Mouse (Mus musculus) ES-CJ7 (cell line): ENCODE data around the gene 1700012P22Rik.
A peak's percentile ranks its signal among the peaks of the same experiment; 100 is the strongest.

Experiments used
- DNase-seq: peaks from one replicate; pipeline ENCODE4 v3.0.0; 2011; ENCODE audit warnings: low read depth, low spot score

The 1700012P22Rik gene

DNA sequence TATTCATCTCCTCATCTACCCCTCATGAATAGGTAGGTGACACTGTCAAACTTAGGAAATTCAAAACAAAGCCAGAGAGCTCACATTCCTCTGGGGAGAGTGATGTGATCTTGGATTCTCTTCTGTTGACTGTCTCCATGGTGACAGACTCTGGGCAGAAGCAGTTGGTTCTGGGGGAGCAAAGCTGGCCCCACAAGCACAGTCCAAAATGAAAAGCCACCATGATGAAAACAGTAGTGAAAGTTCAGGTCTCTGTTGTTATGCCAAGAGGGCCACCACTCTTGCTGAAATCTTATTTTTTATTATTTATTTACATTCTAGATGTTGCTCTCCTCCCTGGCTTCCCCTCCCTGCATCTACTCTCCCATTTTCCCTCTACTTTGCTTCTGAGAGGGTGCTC, at the start of gene 1700012P22Rik:
Gene 1700012P22Rik (minus strand): TSS at position 101 of the 400 bp plus-strand sequence.
- no peak for DNase-seq

GRCm38 (mm10) chr4:144468091-144468490, 29.5 kb upstream of the 1700012P22Rik start:
- DNase-seq, result no peak

DNA sequence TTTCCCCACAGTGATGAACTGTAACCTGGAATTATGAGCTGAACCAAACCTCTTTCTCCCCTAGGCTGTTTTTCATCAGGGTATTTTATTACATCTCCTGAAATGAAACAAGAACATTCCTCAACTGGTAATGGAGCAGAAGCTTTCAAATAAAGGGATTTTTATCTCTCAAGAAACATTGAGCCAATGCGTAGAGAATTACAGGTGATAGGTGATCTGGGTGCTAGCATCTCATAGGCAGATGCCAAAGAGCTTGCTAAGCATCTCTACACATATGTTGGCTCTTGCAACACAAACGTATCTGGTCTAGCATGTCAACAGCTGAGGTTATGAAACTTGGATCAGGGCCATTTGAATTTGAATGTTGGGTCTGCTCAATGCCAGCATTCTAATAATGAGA, 26.6 kb upstream of the 1700012P22Rik start:
- DNase-seq, result no peak

- DNase-seq, result no peak
Observed at GRCm38 (mm10) chr4:144463656-144464055, 25.1 kb upstream of the 1700012P22Rik start, which contains the start of gene Aadacl3. Gene Aadacl3, minus strand, starts transcription at chr4:144463756.

- no peak for DNase-seq
Observed at GRCm38 (mm10) chr4:144453217-144453616, 14.6 kb upstream of the 1700012P22Rik start, which contains the start of gene Gm9944. Gene Gm9944, minus strand, starts transcription at chr4:144453317.

DNA sequence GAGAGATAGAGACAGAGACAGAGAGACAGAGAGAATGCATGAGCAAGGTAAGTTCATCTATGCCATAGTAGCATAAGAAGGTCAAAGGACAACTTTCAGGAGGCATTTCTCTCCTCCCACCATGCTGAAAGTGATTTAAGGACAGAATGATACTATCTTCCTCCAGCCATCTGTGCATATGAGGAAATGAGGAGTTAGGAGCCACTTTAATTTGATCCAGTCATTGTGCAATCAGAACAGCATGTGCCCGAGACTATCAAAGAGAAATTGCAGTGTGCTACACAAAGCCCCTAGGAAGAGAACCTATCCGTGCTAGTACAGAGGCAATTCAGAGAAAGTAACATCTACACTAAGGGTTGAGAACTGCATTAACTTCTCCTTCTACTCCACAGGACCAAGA, 10.0 kb upstream of the 1700012P22Rik start:
- DNase-seq, result no peak

DNA sequence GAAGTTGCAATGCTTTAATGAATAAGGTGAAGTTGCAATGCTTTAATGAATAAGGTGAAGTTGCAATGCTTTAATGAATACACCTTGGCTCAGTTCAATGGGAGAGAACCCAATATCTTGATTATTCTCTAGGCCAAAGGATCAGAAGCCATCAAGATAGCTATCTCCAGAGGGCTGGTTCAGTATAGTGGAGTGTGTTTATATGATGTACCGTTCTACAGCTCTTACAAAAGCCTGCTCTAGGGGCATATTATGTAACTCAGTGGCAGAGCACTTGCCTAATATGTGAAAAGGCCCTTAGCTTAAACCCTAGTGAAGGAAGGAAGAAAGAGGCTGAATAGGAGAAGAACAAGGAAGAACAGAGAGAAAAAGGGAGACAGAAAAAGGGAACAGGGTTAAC, 3.0 kb upstream of the 1700012P22Rik start:
- DNase-seq, result no peak

- DNase-seq, result no peak
Observed at GRCm38 (mm10) chr4:144441095-144441494, 2.5 kb upstream of the 1700012P22Rik start.

DNA sequence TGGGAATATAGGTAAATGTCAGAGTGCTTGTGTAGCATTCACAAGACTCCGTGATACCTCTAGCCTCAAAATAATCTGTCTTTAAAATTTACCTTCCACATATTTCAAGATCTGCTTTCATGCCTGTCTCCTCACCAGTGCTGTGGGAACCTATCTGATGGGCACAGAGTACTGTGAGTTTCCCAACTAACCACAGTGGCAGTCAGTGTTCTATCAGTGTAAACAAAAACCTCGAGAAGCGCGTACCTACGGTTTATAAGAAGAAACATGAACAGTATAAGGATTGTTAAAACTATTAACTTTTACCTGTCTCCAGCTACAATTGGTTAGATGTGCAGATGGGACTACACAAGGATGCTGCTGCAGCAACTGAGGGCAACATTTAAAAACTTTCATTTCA, 5.4 kb downstream of the 1700012P22Rik start:
- no peak for DNase-seq

GRCm38 (mm10) chr4:144430723-144431122, 7.8 kb downstream of the 1700012P22Rik start:
- no peak for DNase-seq

DNA sequence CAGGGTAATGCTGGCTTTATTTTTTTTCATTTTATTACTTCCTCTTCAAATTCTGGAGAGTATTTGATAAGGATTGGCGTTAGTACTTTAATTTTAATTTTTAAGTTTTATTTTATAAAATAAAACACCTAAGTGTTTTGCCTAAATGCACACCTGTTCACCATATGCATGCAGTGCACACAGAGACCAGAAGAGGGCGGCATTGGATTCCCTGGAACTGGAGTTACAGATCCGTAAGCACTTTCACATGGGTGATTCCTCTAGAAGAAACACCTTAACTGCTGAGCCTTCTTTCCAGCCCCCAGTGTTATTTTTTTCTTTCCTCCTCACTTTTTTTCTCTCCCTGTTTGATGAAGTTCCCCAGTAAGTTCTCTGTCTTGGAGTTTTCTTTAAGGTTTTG, 9.7 kb downstream of the 1700012P22Rik start:
- peak; percentile 73 for DNase-seq

DNA sequence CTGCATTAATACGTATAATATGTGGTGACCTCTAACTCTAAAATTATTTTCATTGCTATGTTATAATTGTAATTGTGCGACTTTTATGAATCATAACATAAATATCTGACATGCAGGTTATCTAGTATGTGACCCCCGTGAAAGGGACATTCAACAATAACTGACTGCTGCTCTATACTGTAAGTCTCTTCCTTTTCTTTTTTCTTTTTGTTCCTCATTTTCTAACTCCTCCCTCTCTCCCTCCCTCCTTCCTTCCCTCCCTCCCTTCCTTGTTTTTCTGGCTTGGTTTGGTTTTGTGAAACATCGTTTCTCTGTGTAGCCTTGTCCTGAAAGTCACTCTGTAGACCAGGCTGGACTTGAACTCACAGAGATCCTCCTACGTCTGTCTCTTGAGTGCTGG, 14.0 kb downstream of the 1700012P22Rik start:
- DNase-seq, result no peak

DNA sequence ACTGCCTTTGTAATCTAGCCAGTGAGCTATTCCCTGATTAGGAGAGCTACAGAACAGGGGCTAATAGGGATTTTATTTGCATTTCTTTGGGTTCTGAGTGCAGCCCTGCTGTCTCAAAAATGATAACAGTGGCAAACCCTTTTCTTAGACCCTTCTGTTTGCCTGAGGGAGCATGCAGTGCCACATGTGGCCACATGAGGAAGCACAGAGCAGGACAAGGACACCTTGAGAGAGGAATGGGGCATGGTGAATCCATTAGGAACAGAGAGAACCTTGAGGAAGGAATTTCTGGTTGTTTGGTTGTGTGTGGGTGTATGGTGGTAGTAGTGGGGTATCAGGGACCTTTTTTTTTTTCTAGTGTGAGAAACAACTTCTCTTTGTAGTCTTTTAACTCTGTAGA, 17.9 kb downstream of the 1700012P22Rik start:
- DNase-seq, result peak; percentile 71

DNA sequence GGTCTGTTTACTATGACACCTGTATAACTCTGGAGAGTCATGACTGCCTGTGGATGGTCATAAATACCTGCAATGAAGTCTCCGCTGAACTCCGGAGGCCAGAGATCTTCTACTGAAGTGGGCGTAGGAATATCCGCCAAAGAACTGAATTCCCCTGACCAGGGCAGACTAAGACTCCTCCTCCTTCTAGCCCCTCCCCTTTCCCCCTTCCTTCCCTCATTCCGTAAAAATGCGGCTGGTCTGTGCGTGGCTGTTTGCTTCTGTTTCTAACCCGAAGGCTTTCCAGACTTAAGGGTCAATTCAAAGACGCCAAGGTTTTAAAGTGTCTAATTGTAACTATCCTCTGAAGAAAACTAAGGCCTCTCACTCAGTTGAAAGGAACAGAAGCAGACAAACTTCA, 30.3 kb downstream of the 1700012P22Rik start, which contains the start of gene Pramef12:
Gene Pramef12 (minus strand): TSS at position 175 of the 400 bp plus-strand sequence.
- peak; percentile 65 for DNase-seq

DNA sequence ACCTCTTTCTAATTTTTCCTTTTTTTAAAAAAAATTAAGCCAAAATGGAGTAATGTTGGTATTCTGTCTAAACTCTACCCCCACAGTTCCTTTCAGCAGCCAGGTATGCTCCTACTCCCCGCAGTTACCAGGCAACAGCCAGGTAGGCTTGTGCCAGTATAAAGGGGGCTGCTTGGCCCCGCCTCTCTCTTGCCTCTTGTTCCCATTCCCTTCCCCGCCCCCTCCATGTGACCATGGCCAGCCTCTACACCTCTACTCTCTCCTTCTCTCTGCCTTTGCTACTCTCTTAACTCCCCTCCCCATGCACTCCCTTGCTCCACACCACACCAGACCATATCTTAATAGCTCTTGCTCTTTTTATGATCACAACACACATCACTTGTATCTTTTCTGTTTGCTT, 32.3 kb downstream of the 1700012P22Rik start:
- peak; percentile 59 for DNase-seq

DNA sequence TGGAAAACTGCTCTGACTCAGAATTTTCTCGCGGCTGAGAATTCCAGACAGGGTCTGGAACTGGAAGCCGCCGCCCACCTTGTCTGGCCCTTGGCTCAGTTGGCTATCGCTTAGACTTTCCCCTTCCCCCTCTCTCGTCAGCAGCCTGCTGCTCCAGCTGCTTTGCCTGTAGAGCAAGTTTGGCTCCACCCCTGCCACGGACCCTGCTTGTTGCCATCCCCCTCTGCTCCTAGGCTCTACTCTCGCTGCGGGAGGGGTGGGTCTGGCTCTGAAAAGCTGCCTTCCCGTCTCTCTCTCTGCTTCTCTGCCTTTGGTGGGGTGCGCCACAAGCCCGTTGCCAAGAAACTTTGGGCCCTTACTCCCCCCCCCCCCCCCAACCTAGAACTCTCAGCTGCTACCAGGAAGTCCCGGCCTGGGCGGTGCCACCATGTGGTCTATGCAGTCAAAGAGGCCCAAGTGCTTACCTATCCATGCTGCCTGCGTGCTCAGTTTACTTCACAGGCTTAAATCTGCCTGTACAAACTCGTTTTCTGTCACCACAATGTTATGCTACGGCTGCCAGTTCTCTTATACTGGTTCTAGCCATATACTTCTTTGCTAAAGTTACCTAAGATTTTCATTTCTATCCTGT, 34.0 kb downstream of the 1700012P22Rik start:
- DNase-seq, result peak; percentile 96

GRCm38 (mm10) chr4:144402712-144403111, 35.9 kb downstream of the 1700012P22Rik start:
- DNase-seq, result no peak

DNA sequence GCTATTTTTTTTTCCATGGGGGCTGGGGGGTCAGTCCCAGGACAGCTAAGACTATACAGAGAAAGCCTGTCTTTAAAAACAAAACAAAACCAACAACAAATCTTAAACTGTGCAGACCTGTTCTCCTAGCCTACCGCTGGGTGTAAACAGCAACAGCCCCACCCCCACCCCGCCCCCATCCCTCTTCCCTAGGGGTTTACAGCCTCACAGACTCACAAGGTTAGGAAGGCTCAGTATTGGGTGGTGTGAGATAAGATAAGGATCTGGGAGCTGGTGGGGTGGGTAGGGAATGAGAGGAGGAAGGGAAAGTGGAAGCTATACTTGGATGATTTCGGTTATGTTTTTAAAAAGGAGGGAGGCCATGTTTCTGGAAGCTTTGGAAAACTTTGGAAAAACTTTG, 42.3 kb downstream of the 1700012P22Rik start:
- peak; percentile 24 for DNase-seq

- DNase-seq, result no peak
Observed at GRCm38 (mm10) chr4:144377911-144378310, 60.7 kb downstream of the 1700012P22Rik start, which contains the start of gene Pramef20. Gene Pramef20, minus strand, starts transcription at chr4:144377933.
